Mouse (Mus musculus): ENCODE data around the gene Abcb6. TPM values are rescaled to one million over a fixed set of nuclear protein-coding genes. Genes with fewer than 3 reads are reported as not detected.

Abcb6 gene
- polyA plus RNA-seq, 1 experiment = 34.9 TPM

- peaks cover 11% of the 10 kb centered on the region for H3K79me2 ChIP-seq (ENCODE audit: control insufficient read depth, insufficient read depth)
- peaks cover 26% of the 10 kb centered on the region for H3K36me3 ChIP-seq (ENCODE audit: control insufficient read depth, insufficient read depth)
- H3K27me3 ChIP-seq (ENCODE audit: control insufficient read depth, insufficient read depth, insufficient read length) = peaks cover 4% of the 10 kb centered on the region
- no peak overlapping the region for H3ac ChIP-seq (ENCODE audit: control insufficient read depth, insufficient read length, low read depth)
- H3K79me3 ChIP-seq (ENCODE audit: low read depth) = peaks cover 1% of the 10 kb centered on the region
- no peak overlapping the region for H3K4me3 ChIP-seq (ENCODE audit: insufficient read depth, poor library complexity, severe bottlenecking)
- no peak for TF ChIP-seq FOSL1 (IDR thresholded peaks at IDR 0.05; ENCODE audit: insufficient read depth, low read length, poor library complexity, severe bottlenecking)
- no peak for TF ChIP-seq MYOG (IDR thresholded peaks at IDR 0.05; ENCODE audit: control insufficient read depth, extremely low read depth, insufficient read length)
Measured at GRCm38 (mm10) chr1:75136293-75136692, 43.9 kb downstream of the Abcb6 start.

DNA sequence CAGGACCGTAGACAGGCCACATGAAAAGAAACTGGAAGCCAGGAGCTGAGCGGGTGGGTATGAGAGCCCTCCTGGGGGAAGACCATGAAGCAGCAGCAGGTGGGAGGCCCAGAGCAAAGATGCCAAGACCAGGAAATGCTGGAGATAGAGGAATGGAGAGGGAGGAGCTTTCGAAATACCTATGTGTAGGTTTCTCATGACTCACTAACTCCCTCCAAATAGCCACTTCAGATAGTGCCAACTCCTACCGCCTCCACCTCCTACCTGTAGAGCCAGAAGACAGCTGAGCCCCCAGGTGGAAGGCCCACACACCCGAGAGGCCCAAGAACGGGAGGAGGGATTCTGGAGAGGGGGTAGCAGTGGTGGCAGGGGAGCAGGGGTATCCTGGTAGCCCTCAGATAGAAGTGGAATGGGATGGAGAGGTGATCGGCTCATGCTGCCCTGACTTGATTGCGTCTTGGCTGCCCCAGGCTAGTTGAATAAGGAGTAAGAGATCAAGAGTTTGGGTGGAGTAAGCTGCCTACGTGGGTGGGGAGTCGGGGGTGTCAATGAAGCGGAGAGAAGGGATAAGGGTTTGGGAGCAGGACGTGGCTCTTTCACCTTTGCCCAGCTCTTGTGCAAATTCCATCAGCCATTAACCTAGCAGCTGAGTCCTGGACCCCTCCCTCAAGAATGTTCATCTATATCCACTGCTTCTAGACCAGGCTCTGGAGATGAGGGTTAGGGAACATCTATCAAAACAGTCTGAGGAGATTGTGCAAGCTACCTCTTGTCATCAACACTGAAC is 46.6 kb downstream of the Abcb6 start, which contains the start of gene Slc23a3:
Gene Slc23a3, minus strand, starts transcription at position 470 of the 787 bp plus-strand sequence.
- Histone ChIP-seq H3K79me2 (ENCODE audit: control insufficient read depth, insufficient read depth) (no peaks in the 10 kb centered on the region), H3K36me3 (ENCODE audit: control insufficient read depth, insufficient read depth) (peaks cover 15% of the 10 kb centered on the region), H3K27me3 (ENCODE audit: control insufficient read depth, insufficient read depth, insufficient read length) (peaks cover 4% of the 10 kb centered on the region), H3K4me3 (ENCODE audit: insufficient read depth, poor library complexity, severe bottlenecking) (no peak within 1 kb of the TSS), H3ac (ENCODE audit: control insufficient read depth, insufficient read length, low read depth) (no peak within 1 kb of the TSS), H3K79me3 (ENCODE audit: low read depth) (no peaks in the 10 kb centered on the region)
- TF ChIP-seq MYOD1 (IDR thresholded peaks at IDR 0.05; ENCODE audit: control insufficient read depth, insufficient read length, low read depth) (no peak), USF1 (IDR thresholded peaks at IDR 0.05; ENCODE audit: low read depth) (no peak), CEBPB (IDR thresholded peaks at IDR 0.05; ENCODE audit: low read depth) (no peak), MAX (IDR thresholded peaks at IDR 0.05) (no peak), CTCF (IDR thresholded peaks at IDR 0.05; ENCODE audit: control insufficient read depth, insufficient read depth, insufficient read length) (no peak), FOSL1 (IDR thresholded peaks at IDR 0.05; ENCODE audit: insufficient read depth, low read length, poor library complexity, severe bottlenecking) (no peak), MYOG (IDR thresholded peaks at IDR 0.05; ENCODE audit: control insufficient read depth, extremely low read depth, insufficient read length) (no peak)

- no peaks in the 10 kb centered on the region for H3K36me3 ChIP-seq (ENCODE audit: control insufficient read depth, insufficient read depth)
- H3K79me3 ChIP-seq (ENCODE audit: low read depth) = no peaks in the 10 kb centered on the region
- peaks cover 4% of the 10 kb centered on the region for H3K27me3 ChIP-seq (ENCODE audit: control insufficient read depth, insufficient read depth, insufficient read length)
- H3ac ChIP-seq (ENCODE audit: control insufficient read depth, insufficient read length, low read depth) = no peak overlapping the region
- H3K4me3 ChIP-seq (ENCODE audit: insufficient read depth, poor library complexity, severe bottlenecking) = no peak overlapping the region
- no peaks in the 10 kb centered on the region for H3K79me2 ChIP-seq (ENCODE audit: control insufficient read depth, insufficient read depth)
- no peak for TF ChIP-seq MAX (IDR thresholded peaks at IDR 0.05)
Measured at GRCm38 (mm10) chr1:75128641-75129040, 51.6 kb downstream of the Abcb6 start.

DNA sequence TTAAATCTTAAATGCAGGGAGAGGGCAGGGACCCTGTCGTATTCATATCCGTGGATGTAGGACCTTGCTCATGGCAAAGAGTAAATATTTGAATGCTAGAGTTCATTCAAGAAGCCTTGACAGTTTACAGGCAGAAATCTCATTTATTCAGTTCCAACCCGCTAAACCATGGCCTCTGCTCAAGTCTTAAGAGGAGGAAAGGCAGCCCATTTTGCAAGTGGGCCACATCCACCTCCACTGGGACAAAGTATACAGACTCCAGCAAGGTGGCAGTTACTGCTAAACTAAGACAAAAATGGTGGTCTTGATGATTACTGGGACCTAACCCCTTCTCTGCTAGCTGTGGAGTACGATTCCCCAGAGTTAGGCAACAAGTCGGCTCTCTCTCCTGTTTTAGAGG is 54.8 kb downstream of the Abcb6 start:
- H3K27me3 ChIP-seq (ENCODE audit: control insufficient read depth, insufficient read depth, insufficient read length) = no peaks in the 10 kb centered on the region

DNA sequence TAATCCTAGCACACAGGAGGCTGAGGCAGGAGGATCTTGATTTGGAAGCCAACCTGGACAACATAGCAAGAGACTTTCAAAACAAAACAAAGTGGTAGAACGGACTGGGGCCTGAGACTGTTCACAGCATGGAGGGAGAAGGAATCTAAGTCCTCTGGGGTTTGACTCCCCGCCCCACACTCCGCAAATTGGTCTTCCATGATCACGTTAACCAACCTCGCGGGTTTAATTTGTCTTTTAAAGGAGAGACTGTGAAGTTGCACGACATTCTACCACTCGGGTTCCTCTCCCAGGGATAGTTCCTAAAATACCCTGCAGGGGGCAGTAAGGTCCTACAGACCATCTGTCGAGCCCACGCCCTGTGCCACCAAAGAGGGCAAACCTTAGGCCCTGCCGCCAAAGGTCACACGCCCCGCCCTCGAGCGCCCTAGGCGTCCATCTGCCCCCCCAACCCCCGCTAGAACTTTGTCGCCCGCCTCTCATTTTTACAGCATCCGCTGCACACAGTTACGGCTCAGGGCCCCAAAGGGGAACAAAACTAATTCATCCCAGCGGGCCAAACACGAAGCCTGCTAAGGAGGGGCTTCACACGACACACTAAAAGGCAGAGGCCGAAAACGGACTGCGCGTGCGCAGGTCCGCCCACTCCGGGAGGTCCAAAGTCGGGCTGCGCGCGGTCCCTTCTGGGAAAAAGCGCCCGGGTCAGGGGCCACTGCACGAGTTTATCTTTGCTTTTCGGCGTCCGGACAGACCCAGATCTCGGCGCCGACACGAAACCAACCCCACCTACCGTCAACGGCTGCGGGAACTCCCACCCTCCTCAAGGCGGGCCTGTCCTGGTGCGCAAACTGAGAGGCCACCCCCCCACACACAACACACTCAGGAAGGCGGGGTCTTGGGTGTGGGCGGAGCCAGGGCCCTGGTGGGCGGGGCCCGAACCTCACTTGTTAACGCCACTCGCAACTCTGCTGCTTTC is 55.6 kb downstream of the Abcb6 start, which contains the start of gene Nhej1:
Gene Nhej1, minus strand, starts transcription at position 855 of the 976 bp plus-strand sequence.
- Histone ChIP-seq H3K27me3 (ENCODE audit: control insufficient read depth, insufficient read depth, insufficient read length) (no peaks in the 10 kb centered on the region), H3K79me2 (ENCODE audit: control insufficient read depth, insufficient read depth) (no peaks in the 10 kb centered on the region), H3K4me3 (ENCODE audit: insufficient read depth, poor library complexity, severe bottlenecking) (peak within 1 kb of the TSS; percentile 48), H3K79me3 (ENCODE audit: low read depth) (no peaks in the 10 kb centered on the region), H3K36me3 (ENCODE audit: control insufficient read depth, insufficient read depth) (no peaks in the 10 kb centered on the region), H3ac (ENCODE audit: control insufficient read depth, insufficient read length, low read depth) (peak within 1 kb of the TSS; percentile 88)
- TF ChIP-seq CTCF (IDR thresholded peaks at IDR 0.05; ENCODE audit: control insufficient read depth, insufficient read depth, insufficient read length) = peak; percentile 29
- TF ChIP-seq MAX (IDR thresholded peaks at IDR 0.05) = peak; percentile 9
- no peak for TF ChIP-seq FOSL1 (IDR thresholded peaks at IDR 0.05; ENCODE audit: insufficient read depth, low read length, poor library complexity, severe bottlenecking)

More for the DNA sequence above, 54.8 kb downstream of the Abcb6 start:
- Histone ChIP-seq H3K36me3 (ENCODE audit: control insufficient read depth, insufficient read depth) (no peaks in the 10 kb centered on the region), H3K79me2 (ENCODE audit: control insufficient read depth, insufficient read depth) (no peaks in the 10 kb centered on the region), H3K79me3 (ENCODE audit: low read depth) (no peaks in the 10 kb centered on the region), H3K4me3 (ENCODE audit: insufficient read depth, poor library complexity, severe bottlenecking) (peak overlapping the region; percentile 48), H3ac (ENCODE audit: control insufficient read depth, insufficient read length, low read depth) (no peak overlapping the region)
- TF ChIP-seq MYOD1 (IDR thresholded peaks at IDR 0.05; ENCODE audit: control insufficient read depth, insufficient read length, low read depth) (no peak), USF1 (IDR thresholded peaks at IDR 0.05; ENCODE audit: low read depth) (no peak), MYOG (IDR thresholded peaks at IDR 0.05; ENCODE audit: control insufficient read depth, extremely low read depth, insufficient read length) (no peak), CEBPB (IDR thresholded peaks at IDR 0.05; ENCODE audit: low read depth) (no peak), MAX (IDR thresholded peaks at IDR 0.05) (no peak), CTCF (IDR thresholded peaks at IDR 0.05; ENCODE audit: control insufficient read depth, insufficient read depth, insufficient read length) (no peak), FOSL1 (IDR thresholded peaks at IDR 0.05; ENCODE audit: insufficient read depth, low read length, poor library complexity, severe bottlenecking) (no peak)
